Mouse (Mus musculus) E14TG2a.4 (cell line): ENCODE measurements around the gene Ttc16.

Experiments used
- H3K27me3 ChIP-seq: 2 replicates; pipeline ENCODE4 v1.6.1; 2014; ENCODE audit warnings: low read length, control low read depth; ENCODE audit not compliant: insufficient read depth
- H3K36me3 ChIP-seq: 2 replicates; pipeline ENCODE4 v1.6.1; 2014; ENCODE audit warnings: low read length, control low read depth; ENCODE audit not compliant: insufficient read depth
- H3K4me1 ChIP-seq: replicated peaks from 2 replicates; pipeline ENCODE4 v1.6.1; 2014; ENCODE audit warnings: low read depth, low read length, control low read depth
- H3K4me3 ChIP-seq: replicated peaks from 2 replicates; pipeline ENCODE4 v1.5.1; 2014; ENCODE audit warnings: mild to moderate bottlenecking, low read length
- H3K9me3 ChIP-seq: 2 replicates; pipeline ENCODE4 v1.6.1; 2014; ENCODE audit warnings: low read length, control low read depth
- CTCF ChIP-seq: conservative IDR thresholded peaks from 2 replicates; pipeline ENCODE4 v1.5.1; 2014; ENCODE audit warnings: low read length
- NANOG ChIP-seq: IDR thresholded peaks from 2 replicates; pipeline ENCODE4 v1.6.1; 2014; ENCODE audit warnings: borderline replicate concordance, low read length, mixed read lengths
- POU5F1 ChIP-seq: IDR thresholded peaks from 2 replicates; pipeline ENCODE4 v1.6.1; 2014; ENCODE audit warnings: low read length, borderline replicate concordance

Ttc16 gene

DNA sequence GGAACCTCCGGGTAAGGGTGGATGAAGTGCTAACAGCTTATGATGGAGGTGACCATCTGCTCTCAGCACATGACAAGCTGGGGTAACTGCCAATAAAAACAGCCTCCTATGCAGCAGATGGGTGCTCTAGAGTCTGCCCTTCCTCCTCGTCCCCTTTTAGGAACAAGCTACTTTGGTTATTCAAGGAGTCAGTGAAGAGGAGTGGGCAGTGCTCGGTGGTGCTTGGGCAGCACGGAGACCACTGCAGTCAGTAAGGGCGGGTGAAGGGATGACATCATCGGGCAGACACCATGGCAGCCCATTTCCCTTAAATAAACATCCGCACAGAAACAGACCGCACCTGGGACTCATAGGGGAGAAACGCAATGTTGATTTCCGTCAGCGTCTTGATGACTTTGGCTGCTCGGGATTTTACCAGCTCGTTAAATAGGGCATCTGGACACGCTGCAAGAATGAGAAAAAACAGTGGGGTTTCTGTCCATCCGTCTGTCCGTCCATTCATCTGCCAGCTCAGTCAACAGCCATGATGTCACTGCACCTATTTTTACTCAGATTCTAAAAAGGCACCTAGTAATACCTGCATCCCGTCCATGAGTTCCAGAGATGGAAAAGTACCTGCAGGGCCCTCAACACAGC is 41.6 kb upstream of the Ttc16 start:
- Histone ChIP-seq H3K27me3 (no peaks in the 10 kb centered on the region), H3K4me3 (no peak overlapping the region), H3K36me3 (peaks cover 17% of the 10 kb centered on the region; the same call in 1 of the 2 replicates), H3K9me3 (no peaks in the 10 kb centered on the region), H3K4me1 (peaks cover 21% of the 10 kb centered on the region)
- no peak for TF ChIP-seq CTCF
- TF ChIP-seq NANOG: no peak
- no peak for TF ChIP-seq POU5F1

GRCm38 (mm10) chr2:32816497-32816896 is 41.1 kb upstream of the Ttc16 start:
- H3K4me1 ChIP-seq: peaks cover 21% of the 10 kb centered on the region
- no peak for TF ChIP-seq CTCF
- TF ChIP-seq NANOG: no peak
- no peak for TF ChIP-seq POU5F1
- no peaks in the 10 kb centered on the region for H3K9me3 ChIP-seq
- no peak overlapping the region for H3K4me3 ChIP-seq
- H3K36me3 ChIP-seq: peaks cover 21% of the 10 kb centered on the region; the same call in 1 of the 2 replicates
- H3K27me3 ChIP-seq: no peaks in the 10 kb centered on the region

DNA sequence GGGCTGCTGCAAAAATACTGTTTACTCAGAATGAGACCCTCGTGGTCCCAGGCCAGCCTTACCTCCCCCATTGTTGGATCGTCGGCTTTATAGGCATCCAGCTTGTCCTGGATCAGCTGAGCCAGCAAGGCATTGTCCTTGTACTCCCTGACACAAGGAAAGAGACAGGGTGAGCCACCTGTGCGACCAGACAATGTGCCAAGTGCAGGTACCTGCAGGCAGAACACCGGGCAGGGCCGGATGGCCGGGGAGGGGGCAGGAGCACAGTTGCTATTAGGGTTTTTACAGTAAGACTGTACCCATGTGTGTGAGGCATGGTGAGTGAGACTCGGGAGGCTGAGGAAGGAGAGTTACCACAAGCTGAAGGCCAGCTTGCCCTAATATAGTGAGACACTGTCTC is 36.5 kb upstream of the Ttc16 start:
- no peak for TF ChIP-seq POU5F1
- no peak overlapping the region for H3K4me3 ChIP-seq
- no peaks in the 10 kb centered on the region for H3K9me3 ChIP-seq
- H3K36me3 ChIP-seq: peaks cover 35% of the 10 kb centered on the region; the same call in 1 of the 2 replicates
- peaks cover 11% of the 10 kb centered on the region for H3K4me1 ChIP-seq
- H3K27me3 ChIP-seq: no peaks in the 10 kb centered on the region

- Histone ChIP-seq H3K4me1 (peaks cover 8% of the 10 kb centered on the region), H3K9me3 (no peaks in the 10 kb centered on the region), H3K4me3 (no peak overlapping the region), H3K36me3 (peaks cover 36% of the 10 kb centered on the region), H3K27me3 (no peaks in the 10 kb centered on the region)
- TF ChIP-seq NANOG: no peak
- no peak for TF ChIP-seq POU5F1
- TF ChIP-seq CTCF: no peak
Measured at GRCm38 (mm10) chr2:32808816-32809566, 33.6 kb upstream of the Ttc16 start.

GRCm38 (mm10) chr2:32798251-32798962 is 23.0 kb upstream of the Ttc16 start:
- Histone ChIP-seq H3K4me1 (peaks cover 22% of the 10 kb centered on the region; the same call in 1 of the 2 replicates), H3K36me3 (peaks cover 60% of the 10 kb centered on the region), H3K27me3 (no peaks in the 10 kb centered on the region), H3K9me3 (no peaks in the 10 kb centered on the region), H3K4me3 (no peak overlapping the region)
- TF ChIP-seq POU5F1 (no peak), CTCF (no peak), NANOG (no peak)

DNA sequence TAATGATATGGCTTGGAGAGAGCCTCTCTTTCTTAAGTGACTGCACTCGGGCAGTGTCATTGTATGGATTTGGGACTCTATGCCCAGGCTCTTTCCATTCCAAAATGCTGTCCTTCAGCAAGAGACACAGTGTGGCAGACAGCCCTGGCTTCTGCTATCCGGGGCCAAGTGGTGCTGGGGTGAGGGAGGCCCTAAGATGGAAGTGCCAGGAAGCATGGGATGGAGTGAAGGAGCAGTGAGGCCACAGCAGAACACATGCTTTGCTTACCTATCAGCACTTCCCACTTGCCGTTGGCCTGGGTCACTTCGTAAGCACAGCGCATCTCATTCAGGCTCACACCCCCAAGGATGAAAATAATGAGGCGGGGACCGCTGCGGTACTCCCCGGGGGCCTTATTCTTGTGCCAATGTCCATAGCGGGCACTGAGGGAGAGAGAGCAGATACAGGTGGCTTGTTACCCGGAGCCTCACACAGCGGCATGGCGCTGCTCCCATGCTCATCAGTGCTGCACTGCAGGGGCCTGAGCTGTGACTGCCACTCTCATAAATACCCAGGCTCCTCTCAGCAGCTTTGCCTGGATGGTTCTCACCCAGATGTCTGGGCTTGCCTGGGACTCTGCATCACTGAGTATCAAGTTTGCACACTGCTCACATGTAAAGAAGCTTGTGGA is 20.4 kb upstream of the Ttc16 start:
- Histone ChIP-seq H3K4me1 (peaks cover 22% of the 10 kb centered on the region; the same call in 1 of the 2 replicates), H3K4me3 (peak overlapping the region; percentile 57), H3K9me3 (no peaks in the 10 kb centered on the region), H3K36me3 (peaks cover 53% of the 10 kb centered on the region), H3K27me3 (no peaks in the 10 kb centered on the region)
- TF ChIP-seq CTCF: no peak
- no peak for TF ChIP-seq NANOG
- no peak for TF ChIP-seq POU5F1

DNA sequence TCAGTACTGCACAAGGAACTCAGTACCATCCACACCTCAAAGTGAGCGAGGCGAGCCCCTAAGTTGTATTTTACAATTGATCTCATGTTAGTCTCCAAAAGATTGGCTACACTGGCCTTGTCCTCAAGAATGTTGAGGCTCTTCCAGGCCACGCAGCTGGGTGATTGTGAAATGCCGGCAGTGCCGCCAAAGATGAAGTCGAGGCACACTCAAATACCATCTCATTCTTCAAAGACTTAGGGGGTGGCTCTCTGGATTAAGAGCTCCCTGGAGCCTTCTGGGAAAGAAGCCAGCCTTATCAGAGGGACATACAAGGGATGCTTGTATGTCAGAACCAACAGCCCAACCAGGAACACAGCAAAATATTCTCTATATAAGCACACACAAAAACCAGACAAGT is 15.9 kb upstream of the Ttc16 start:
- Histone ChIP-seq H3K36me3 (peaks cover 17% of the 10 kb centered on the region), H3K4me1 (peaks cover 38% of the 10 kb centered on the region), H3K4me3 (no peak overlapping the region), H3K9me3 (no peaks in the 10 kb centered on the region), H3K27me3 (no peaks in the 10 kb centered on the region)
- TF ChIP-seq POU5F1 (no peak), NANOG (no peak), CTCF (no peak)

DNA sequence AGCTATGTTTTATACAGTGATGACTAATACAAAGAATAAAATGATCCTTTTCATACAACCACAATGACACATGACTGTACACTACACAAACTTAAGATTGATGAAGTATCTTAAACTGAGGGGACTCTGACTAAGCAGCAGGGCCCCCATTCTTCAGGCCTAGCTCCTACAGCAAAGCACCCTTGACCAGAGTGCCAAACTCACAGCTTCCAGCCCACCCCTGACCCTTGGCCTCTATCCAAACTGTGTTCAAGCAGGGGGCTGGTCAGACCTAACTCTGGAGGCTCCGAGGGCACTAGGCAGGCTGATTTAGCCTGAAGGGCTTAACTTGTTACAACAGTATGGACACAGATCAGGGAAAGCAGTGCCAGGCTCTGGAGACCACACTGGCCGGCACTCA is 13.1 kb upstream of the Ttc16 start:
- Histone ChIP-seq H3K9me3 (no peaks in the 10 kb centered on the region), H3K27me3 (no peaks in the 10 kb centered on the region), H3K4me1 (peaks cover 36% of the 10 kb centered on the region), H3K36me3 (peaks cover 9% of the 10 kb centered on the region; the same call in 1 of the 2 replicates), H3K4me3 (no peak overlapping the region)
- no peak for TF ChIP-seq NANOG
